Mouse (Mus musculus) E14TG2a.4 (cell line): ENCODE data around the gene Hyal2.

Experiments
- H3K27me3 ChIP-seq: 2 replicates; pipeline ENCODE4 v1.6.1; 2014; ENCODE audit warnings: low read length, control low read depth; ENCODE audit not compliant: insufficient read depth
- H3K36me3 ChIP-seq: 2 replicates; pipeline ENCODE4 v1.6.1; 2014; ENCODE audit warnings: low read length, control low read depth; ENCODE audit not compliant: insufficient read depth
- H3K4me1 ChIP-seq: replicated peaks from 2 replicates; pipeline ENCODE4 v1.6.1; 2014; ENCODE audit warnings: low read depth, low read length, control low read depth
- H3K4me3 ChIP-seq: replicated peaks from 2 replicates; pipeline ENCODE4 v1.5.1; 2014; ENCODE audit warnings: mild to moderate bottlenecking, low read length
- H3K9me3 ChIP-seq: 2 replicates; pipeline ENCODE4 v1.6.1; 2014; ENCODE audit warnings: low read length, control low read depth
- CTCF ChIP-seq: conservative IDR thresholded peaks from 2 replicates; pipeline ENCODE4 v1.5.1; 2014; ENCODE audit warnings: low read length
- NANOG ChIP-seq: IDR thresholded peaks from 2 replicates; pipeline ENCODE4 v1.6.1; 2014; ENCODE audit warnings: borderline replicate concordance, low read length, mixed read lengths
- POU5F1 ChIP-seq: IDR thresholded peaks from 2 replicates; pipeline ENCODE4 v1.6.1; 2014; ENCODE audit warnings: low read length, borderline replicate concordance

Gene Hyal2

GRCm38 (mm10) chr9:107618778-107619545 is 51.2 kb downstream of the Hyal2 start:
- no peak for TF ChIP-seq POU5F1
- TF ChIP-seq CTCF: no peak
- TF ChIP-seq NANOG: no peak
- peaks cover 60% of the 10 kb centered on the region for H3K4me1 ChIP-seq
- no peak overlapping the region for H3K4me3 ChIP-seq
- H3K36me3 ChIP-seq: peaks cover 76% of the 10 kb centered on the region
- H3K9me3 ChIP-seq: no peaks in the 10 kb centered on the region
- H3K27me3 ChIP-seq: no peaks in the 10 kb centered on the region

GRCm38 (mm10) chr9:107619546-107619879 is 51.8 kb downstream of the Hyal2 start:
- Histone ChIP-seq H3K4me3 (no peak overlapping the region), H3K4me1 (peaks cover 60% of the 10 kb centered on the region), H3K27me3 (no peaks in the 10 kb centered on the region), H3K9me3 (no peaks in the 10 kb centered on the region), H3K36me3 (peaks cover 74% of the 10 kb centered on the region)
- TF ChIP-seq POU5F1 (no peak), NANOG (no peak), CTCF (no peak)

GRCm38 (mm10) chr9:107620954-107621353 is 53.2 kb downstream of the Hyal2 start:
- Histone ChIP-seq H3K4me1 (peaks cover 63% of the 10 kb centered on the region), H3K4me3 (no peak overlapping the region), H3K36me3 (peaks cover 59% of the 10 kb centered on the region), H3K9me3 (no peaks in the 10 kb centered on the region), H3K27me3 (no peaks in the 10 kb centered on the region)
- TF ChIP-seq CTCF (no peak), POU5F1 (no peak), NANOG (no peak)
